In genomic region chr7:98888810-98889209, GRCm38 (mm10) we compare ENCODE assay signal across 16 mouse cellular contexts. TPM values are rescaled to one million over a fixed set of nuclear protein-coding genes. Genes with fewer than 3 reads are reported as not detected.
A peak's percentile ranks its signal among the peaks of the same experiment; 100 is the strongest.
DNase-seq lines count a peak whose midpoint lies in the region; ATAC-seq lines count a peak whose summit lies in the region.
"Had no signal": no experiment of that assay in that cellular context is flagged by ENCODE, and none has a peak within 500 bp of the region (broad histone marks: within the 10 kb centered on the region; RNA-seq: fewer than 3 reads in every experiment).

No protein-coding gene starts in this region.

- H3K4me2 ChIP-seq in midbrain, embryonic 13.5 days (replicated peaks) = no peak overlapping the region
- no peak overlapping the region for H3K4me2 ChIP-seq in midbrain, embryonic 11.5 days
- H3K4me2 ChIP-seq: limb, embryonic 15.5 days had no signal

- no peaks in the 10 kb centered on the region for H3K27me3 ChIP-seq in midbrain, embryonic 13.5 days
- no peaks in the 10 kb centered on the region for H3K27me3 ChIP-seq in midbrain, embryonic 11.5 days (ENCODE audit: control insufficient read depth, insufficient read depth, low read length)
- H3K27me3 ChIP-seq: limb, embryonic 15.5 days had no signal

- DNase-seq in embryo, embryonic 10.5 days (ENCODE audit: low spot score) = peak; percentile 55
- DNase-seq in embryo, embryonic 10 days (ENCODE audit: low spot score) = no peak
- no peak for DNase-seq in midbrain, embryonic 11.5 days (ENCODE audit: low spot score, missing footprints)
- DNase-seq in mesoderm, embryonic 11.5 days (ENCODE audit: low read depth, low spot score) = peak; percentile 71
- DNase-seq in retina, embryonic 14.5 days (ENCODE audit: low spot score) = peak; percentile 51
- DNase-seq in right cerebral cortex, postnatal 14 days = no peak
- DNase-seq in kidney, adult 11 months = no peak
- DNase-seq: adrenal gland, postnatal 14 days; kidney, adult 9 months; liver, postnatal 0 days; lung, postnatal 4 days; thymus, adult 2 months had no signal

- peak overlapping the region; percentile 71 for H3K27ac ChIP-seq in midbrain, embryonic 13.5 days
- H3K27ac ChIP-seq in midbrain, embryonic 11.5 days (ENCODE audit: low read depth, low read length) = no peak overlapping the region
- H3K27ac ChIP-seq: left cerebral cortex, adult 2 months; limb, embryonic 15.5 days had no signal

- no peak overlapping the region for H3K4me3 ChIP-seq in midbrain, embryonic 13.5 days (replicated peaks)
- H3K4me3 ChIP-seq in midbrain, embryonic 11.5 days (ENCODE audit: low read depth, low read length) = no peak overlapping the region
- H3K4me3 ChIP-seq: left cerebral cortex, adult 2 months; limb, embryonic 15.5 days; myocyte had no signal

- no peak overlapping the region for H3K9ac ChIP-seq in midbrain, embryonic 13.5 days (replicated peaks)
- no peak overlapping the region for H3K9ac ChIP-seq in midbrain, embryonic 11.5 days (ENCODE audit: low read length)
- H3K9ac ChIP-seq: limb, embryonic 15.5 days; liver, postnatal 0 days had no signal

- ATAC-seq in midbrain, embryonic 13.5 days = peak; percentile 78
- no peak for ATAC-seq in midbrain, embryonic 11.5 days (ENCODE audit: low FRiP score)
- ATAC-seq: liver, postnatal 0 days had no signal

- H3K4me1 ChIP-seq in midbrain, embryonic 13.5 days (replicated peaks) = peaks cover 39% of the 10 kb centered on the region
- peaks cover 14% of the 10 kb centered on the region for H3K4me1 ChIP-seq in midbrain, embryonic 11.5 days (ENCODE audit: control insufficient read depth, insufficient read depth, low read length)

- whole genome bisulfite sequencing in midbrain, embryonic 13.5 days = 33% methylated on average over 5 of the region's 5 CpGs
- WGBS in midbrain, embryonic 11.5 days = 57% methylated on average over 5 of the region's 5 CpGs

- no peaks in the 10 kb centered on the region for H3K36me3 ChIP-seq in midbrain, embryonic 13.5 days
- no peaks in the 10 kb centered on the region for H3K36me3 ChIP-seq in midbrain, embryonic 11.5 days (ENCODE audit: control insufficient read depth, insufficient read depth, low read length)

- H3K9me3 ChIP-seq in midbrain, embryonic 13.5 days = no peaks in the 10 kb centered on the region
- no peaks in the 10 kb centered on the region for H3K9me3 ChIP-seq in midbrain, embryonic 11.5 days (ENCODE audit: control insufficient read depth, low read length)
- H3K9me3 ChIP-seq: limb, embryonic 15.5 days had no signal

RNA-seq across cellular contexts. Expression of gene Wnt11, which starts 53.9 kb away (rescaled TPM):
- 0.55 and 0.69 TPM in 2 replicates for polyA plus RNA-seq in midbrain, embryonic 13.5 days (2015; fragmentation: Nextera tagmentation; extraction: Ambion mirVana)
- 0.61 and 0.71 TPM in 2 replicates for polyA plus RNA-seq in midbrain, embryonic 11.5 days (2014; fragmentation: Nextera tagmentation; extraction: Ambion mirVana)

Comparison
In these comparisons a context has a peak if more than half of its experiments do, and no peak if none do; other contexts are left out.
1. DNase-seq: peak in embryo, embryonic 10.5 days (single experiment), mesoderm, embryonic 11.5 days (single experiment) and retina, embryonic 14.5 days (single experiment); none in embryo, embryonic 10 days (single experiment), midbrain, embryonic 11.5 days (single experiment), right cerebral cortex, postnatal 14 days (single experiment) and kidney, adult 11 months (single experiment).